Mouse (Mus musculus) olfactory bulb, adult 2 months (tissue): ENCODE measurements around the gene Bcar3. TPM values are rescaled to one million over a fixed set of nuclear protein-coding genes. Genes with fewer than 3 reads are reported as not detected.

ENCODE experiments used
- H3K27ac ChIP-seq: fragments of 200-500 bp; 2 replicates; pipeline ENCODE4 v1.5.1; 2012; ENCODE audit warnings: low read depth, low read length; ENCODE audit not compliant: insufficient read depth
- H3K4me1 ChIP-seq: fragments of 200-500 bp; 2 replicates; pipeline ENCODE4 v1.6.1; 2012; ENCODE audit warnings: low read length; ENCODE audit not compliant: control insufficient read depth, insufficient read depth
- H3K4me3 ChIP-seq: fragments of 200-500 bp; 2 replicates; pipeline ENCODE4 v1.5.1; 2012; ENCODE audit warnings: mild to moderate bottlenecking, low read depth, low read length, moderate library complexity; ENCODE audit not compliant: insufficient read depth
- CTCF ChIP-seq: fragments of 200-500 bp; IDR thresholded peaks from 2 replicates; pipeline ENCODE4 v1.5.1; 2012; ENCODE audit warnings: low read depth, mild to moderate bottlenecking, low read length, moderate library complexity; ENCODE audit not compliant: insufficient read depth
- POLR2A ChIP-seq: fragments of 200-500 bp; IDR thresholded peaks from 2 replicates; pipeline ENCODE4 v1.6.1; 2012; ENCODE audit warnings: mild to moderate bottlenecking, low read depth, low read length, moderate library complexity; ENCODE audit not compliant: insufficient read depth
- WGBS: fragments of 180-500 bp; shearing (Covaris S2); methylation state at CpG from one replicate; pipeline ENCODE4 v1.1.7; 2018; 5-methylcytosine and 5-hydroxymethylcytosine counted together
- polyA plus RNA-seq: library from polyadenylated mRNA; stranded (reverse); fragments of >200 nt; gene quantifications from 2 replicates; pipeline ENCODE4 v1.2.4, GENCODE M21; 2012; ENCODE audit warnings: low replicate concordance; ENCODE audit not compliant: missing spikeins, insufficient read depth, insufficient read length

The Bcar3 gene
- polyA plus RNA-seq, 1 experiment: not detected

- peaks cover 16% of the 10 kb centered on the region for H3K4me1 ChIP-seq
- H3K27ac ChIP-seq: no peak overlapping the region
- WGBS: 67% methylated on average over 5 of the region's 5 CpGs
- H3K4me3 ChIP-seq: no peak overlapping the region
- no peak for TF ChIP-seq POLR2A
- no peak for TF ChIP-seq CTCF
These were observed 180.1 kb downstream of the Bcar3 start for GRCm38 (mm10) chr3:122474067-122474466.

- WGBS: 63% methylated on average over 4 of the region's 4 CpGs
- TF ChIP-seq POLR2A (no peak), CTCF (no peak)
- H3K4me3 ChIP-seq: no peak overlapping the region
- peaks cover 16% of the 10 kb centered on the region for H3K4me1 ChIP-seq
- no peak overlapping the region for H3K27ac ChIP-seq
These were observed 180.9 kb downstream of the Bcar3 start for GRCm38 (mm10) chr3:122474796-122475195.

GRCm38 (mm10) chr3:122475735-122476134 lies 181.8 kb downstream of the Bcar3 start:
- peaks cover 23% of the 10 kb centered on the region for H3K4me1 ChIP-seq
- TF ChIP-seq POLR2A (no peak), CTCF (no peak)
- WGBS: 23% methylated on average over 1 of the region's 1 CpGs
- H3K27ac ChIP-seq: no peak overlapping the region
- H3K4me3 ChIP-seq: no peak overlapping the region

GRCm38 (mm10) chr3:122476656-122477055 lies 182.7 kb downstream of the Bcar3 start:
- Histone ChIP-seq H3K4me1 (peaks cover 19% of the 10 kb centered on the region), H3K4me3 (no peak overlapping the region), H3K27ac (no peak overlapping the region)
- TF ChIP-seq POLR2A: no peak
- TF ChIP-seq CTCF: no peak
- WGBS: 50% methylated on average over 3 of the region's 3 CpGs

GRCm38 (mm10) chr3:122477541-122477940 lies 183.6 kb downstream of the Bcar3 start:
- 39% methylated on average over 8 of the region's 8 CpGs for WGBS
- no peak overlapping the region for H3K27ac ChIP-seq

GRCm38 (mm10) chr3:122478735-122479134 lies 184.8 kb downstream of the Bcar3 start:
- WGBS: 77% methylated on average over 3 of the region's 3 CpGs
- no peak overlapping the region for H3K4me3 ChIP-seq
- TF ChIP-seq POLR2A (no peak), CTCF (no peak)
- H3K27ac ChIP-seq: no peak overlapping the region
- peaks cover 38% of the 10 kb centered on the region for H3K4me1 ChIP-seq

More at GRCm38 (mm10) chr3:122477541-122477940, 183.6 kb downstream of the Bcar3 start:
- TF ChIP-seq POLR2A: no peak
- no peak for TF ChIP-seq CTCF
- H3K4me3 ChIP-seq: no peak overlapping the region
- peaks cover 28% of the 10 kb centered on the region for H3K4me1 ChIP-seq

GRCm38 (mm10) chr3:122480065-122480675 lies 186.2 kb downstream of the Bcar3 start:
- WGBS: 31% methylated on average over 8 of the region's 8 CpGs
- Histone ChIP-seq H3K4me1 (peaks cover 41% of the 10 kb centered on the region), H3K27ac (no peak overlapping the region), H3K4me3 (no peak overlapping the region)
- TF ChIP-seq CTCF (no peak), POLR2A (no peak)

GRCm38 (mm10) chr3:122480986-122481385 lies 187.1 kb downstream of the Bcar3 start:
- TF ChIP-seq CTCF (no peak), POLR2A (no peak)
- WGBS: 59% methylated on average over 5 of the region's 5 CpGs
- no peak overlapping the region for H3K4me3 ChIP-seq
- no peak overlapping the region for H3K27ac ChIP-seq
- H3K4me1 ChIP-seq: peaks cover 39% of the 10 kb centered on the region

- Histone ChIP-seq H3K27ac (peak overlapping the region; percentile 65; the same call in 1 of the 2 replicates), H3K4me3 (no peak overlapping the region), H3K4me1 (peaks cover 39% of the 10 kb centered on the region)
- 74% methylated on average over 21 of the region's 21 CpGs for WGBS
- TF ChIP-seq CTCF (no peak), POLR2A (no peak)
These were observed 188.2 kb downstream of the Bcar3 start for GRCm38 (mm10) chr3:122481891-122482739.

GRCm38 (mm10) chr3:122483066-122483782 lies 189.3 kb downstream of the Bcar3 start:
- H3K4me1 ChIP-seq: peaks cover 36% of the 10 kb centered on the region
- H3K27ac ChIP-seq: peak overlapping the region; percentile 65
- peak overlapping the region; percentile 26 for H3K4me3 ChIP-seq
- TF ChIP-seq POLR2A: no peak
- TF ChIP-seq CTCF: no peak
- 21% methylated on average over 14 of the region's 14 CpGs for WGBS
